Mouse (Mus musculus): ENCODE measurements around the gene Olfr691.
"Not testable (repeated sequence)": the region's sequence is repeated elsewhere in the genome, so short reads cannot be mapped to it uniquely, and the experiment has no call there.

The Olfr691 gene

DNA sequence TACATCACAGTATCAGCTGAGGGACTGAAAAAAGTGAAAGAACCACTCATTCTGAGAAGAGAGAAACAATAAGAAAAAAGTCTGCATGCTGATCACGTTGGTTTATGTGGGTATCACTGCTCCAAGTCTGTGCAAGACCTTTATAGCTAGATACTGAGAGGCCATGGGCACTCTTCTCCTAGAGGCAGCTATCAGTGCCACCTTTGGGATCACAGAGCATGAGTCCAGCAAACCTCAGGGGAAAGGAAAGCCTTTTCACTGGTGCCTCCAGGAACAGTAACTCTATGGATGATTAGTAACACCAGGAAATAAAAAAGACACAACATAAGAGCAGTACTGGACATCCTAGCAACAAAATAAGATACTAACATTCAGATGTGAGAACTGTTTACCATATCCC is at the start of gene Olfr691:
Gene Olfr691, minus strand, starts transcription at position 101 of the 400 bp plus-strand sequence.
- DNase-seq (ENCODE audit: low read depth, low spot score): no peak

DNA sequence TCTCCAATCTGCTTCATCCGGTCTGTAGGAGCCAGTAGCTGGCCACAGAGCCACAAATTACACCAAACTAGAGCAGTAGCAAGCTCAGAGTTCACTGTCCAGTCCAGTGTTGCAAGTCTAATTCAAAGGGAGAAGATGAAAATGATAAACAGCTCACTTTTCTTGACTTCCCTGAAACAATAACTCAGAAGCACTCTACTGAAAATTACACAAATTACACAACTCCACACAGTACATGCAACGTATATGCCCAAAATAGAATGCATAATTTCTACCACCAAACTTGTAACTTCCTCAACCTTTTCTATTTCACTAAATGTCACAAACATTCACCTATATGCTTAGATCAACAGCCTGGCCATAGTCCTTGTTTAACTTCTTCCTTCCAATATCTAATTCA is 48.2 kb upstream of the Olfr691 start:
- DNase-seq (ENCODE audit: low read depth, low spot score): no peak

- no peak for DNase-seq (ENCODE audit: low read depth, low spot score)
Observed at GRCm38 (mm10) chr7:105387696-105388095, 45.6 kb upstream of the Olfr691 start.

GRCm38 (mm10) chr7:105380329-105380728 is 38.3 kb upstream of the Olfr691 start:
- no peak for DNase-seq (ENCODE audit: low read depth, low spot score)

- DNase-seq (ENCODE audit: low read depth, low spot score): no peak
Observed at GRCm38 (mm10) chr7:105374866-105375265, 32.8 kb upstream of the Olfr691 start, which contains the start of gene Gm5901. Gene Gm5901, plus strand, starts transcription at chr7:105375038.

- DNase-seq (ENCODE audit: low read depth, low spot score): no peak
Observed at GRCm38 (mm10) chr7:105373976-105374375, 31.9 kb upstream of the Olfr691 start.

DNA sequence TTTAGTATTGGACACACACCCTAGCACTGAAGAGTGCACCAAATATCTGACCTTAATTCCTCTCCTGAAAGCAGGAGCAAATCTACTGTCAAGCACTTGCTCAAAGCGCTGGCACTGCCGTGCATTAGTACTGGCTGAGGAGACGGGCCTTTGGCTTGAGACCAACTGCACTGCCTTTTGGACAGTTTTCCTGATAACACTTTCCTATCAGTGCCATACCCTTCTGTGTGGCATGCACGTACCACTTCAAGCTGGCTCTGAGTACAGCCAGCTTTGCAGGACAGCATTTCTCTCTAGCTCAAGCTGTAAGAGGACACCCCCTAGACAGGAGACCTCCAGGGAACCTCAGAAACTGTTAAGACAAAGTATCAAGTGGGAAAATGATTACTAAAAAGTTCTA is 31.4 kb upstream of the Olfr691 start:
- DNase-seq (ENCODE audit: low read depth, low spot score): no peak

DNA sequence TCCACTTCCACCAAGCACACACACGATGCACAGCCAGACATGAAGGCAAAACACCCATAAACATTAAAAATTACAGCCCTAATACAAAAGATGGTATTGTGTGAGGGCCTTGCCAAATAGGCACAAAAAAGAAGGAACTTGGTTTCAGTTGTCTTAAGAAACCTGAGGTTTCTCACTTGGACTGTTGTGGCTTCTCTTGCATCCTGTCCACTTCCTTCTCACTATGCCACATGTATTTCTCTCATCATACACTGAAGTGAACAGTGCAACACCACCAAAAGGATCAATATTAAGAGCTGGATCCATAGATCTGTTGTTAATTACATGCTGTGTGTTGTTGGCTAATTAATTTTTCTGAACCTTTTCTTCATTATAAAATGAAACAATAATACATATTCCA is 30.8 kb upstream of the Olfr691 start:
- no peak for DNase-seq (ENCODE audit: low read depth, low spot score)

DNA sequence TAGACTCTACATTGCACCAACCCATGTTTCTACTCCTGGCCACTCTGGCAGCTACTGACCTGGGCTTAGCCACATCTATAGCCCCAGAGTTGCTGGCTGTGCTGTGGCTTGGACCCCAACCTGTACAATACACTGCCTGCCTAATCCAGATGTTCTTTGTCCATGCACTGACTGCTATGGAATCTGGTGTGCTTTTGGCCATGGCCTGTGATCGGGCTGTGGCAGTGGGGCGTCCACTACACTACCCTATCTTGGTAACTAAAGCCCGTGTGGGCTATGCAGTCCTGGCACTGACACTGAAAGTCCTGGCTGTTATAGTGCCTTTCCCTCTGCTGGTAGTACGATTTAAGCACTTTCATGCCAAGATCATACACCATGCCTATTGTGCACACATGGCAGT is 26.5 kb upstream of the Olfr691 start:
- no peak for DNase-seq (ENCODE audit: low read depth, low spot score)

GRCm38 (mm10) chr7:105367930-105368329 is 25.9 kb upstream of the Olfr691 start, which contains the start of gene Olfr692:
Gene Olfr692, plus strand, starts transcription at chr7:105368230.
- DNase-seq (ENCODE audit: low read depth, low spot score): no peak

GRCm38 (mm10) chr7:105367268-105367667 is 25.2 kb upstream of the Olfr691 start:
- DNase-seq (ENCODE audit: low read depth, low spot score): no peak

- DNase-seq (ENCODE audit: low read depth, low spot score): no peak
Observed at GRCm38 (mm10) chr7:105361713-105362112, 19.6 kb upstream of the Olfr691 start.

DNA sequence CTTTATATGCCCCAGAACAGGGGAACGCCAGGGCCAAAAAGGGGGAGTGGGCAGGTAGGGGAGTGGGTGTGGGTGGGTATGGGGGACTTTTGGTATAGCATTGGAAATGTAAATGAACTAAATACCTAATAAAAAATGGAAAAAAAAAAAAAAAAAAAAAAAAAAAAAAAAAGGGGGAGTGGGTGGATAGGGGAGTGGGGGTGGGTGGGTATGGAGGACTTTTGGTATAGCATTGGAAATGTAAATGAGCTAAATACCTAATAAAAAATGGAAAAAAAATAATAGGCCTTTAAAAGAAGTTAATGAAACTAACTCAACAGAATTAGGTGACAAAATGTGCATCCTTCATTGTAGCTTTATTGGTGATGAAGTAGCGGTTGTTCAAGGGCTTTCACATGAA is 14.4 kb upstream of the Olfr691 start:
- DNase-seq (ENCODE audit: low read depth, low spot score): not testable (repeated sequence)

GRCm38 (mm10) chr7:105356064-105356463 is 14.0 kb upstream of the Olfr691 start:
- not testable (repeated sequence) for DNase-seq (ENCODE audit: low read depth, low spot score)

GRCm38 (mm10) chr7:105342752-105343151 is 682 bp upstream of the Olfr691 start:
- DNase-seq (ENCODE audit: low read depth, low spot score): no peak

GRCm38 (mm10) chr7:105334004-105334403 is 8.1 kb downstream of the Olfr691 start, which contains the start of gene Olfr690:
Gene Olfr690, minus strand, starts transcription at chr7:105334104.
- no peak for DNase-seq (ENCODE audit: low read depth, low spot score)

DNA sequence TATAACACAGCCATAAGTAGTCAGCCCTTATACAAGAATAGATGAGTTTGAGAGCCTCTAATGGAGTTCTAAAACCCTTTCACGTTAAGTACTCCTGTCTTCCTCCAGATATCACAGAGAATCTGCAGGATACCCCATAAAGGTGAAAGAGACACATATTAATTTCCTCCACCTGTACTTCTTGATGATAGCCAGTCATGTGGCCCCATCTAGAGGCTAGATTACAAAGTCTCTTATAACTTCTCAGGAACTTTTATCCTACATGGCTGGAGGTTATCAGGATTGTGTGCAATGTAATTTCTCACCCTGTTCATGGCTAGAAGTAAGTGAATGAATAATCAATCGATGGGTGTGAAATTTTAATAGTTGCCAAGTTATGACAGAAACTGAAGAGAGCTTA is 16.8 kb downstream of the Olfr691 start:
- DNase-seq (ENCODE audit: low read depth, low spot score): no peak

DNA sequence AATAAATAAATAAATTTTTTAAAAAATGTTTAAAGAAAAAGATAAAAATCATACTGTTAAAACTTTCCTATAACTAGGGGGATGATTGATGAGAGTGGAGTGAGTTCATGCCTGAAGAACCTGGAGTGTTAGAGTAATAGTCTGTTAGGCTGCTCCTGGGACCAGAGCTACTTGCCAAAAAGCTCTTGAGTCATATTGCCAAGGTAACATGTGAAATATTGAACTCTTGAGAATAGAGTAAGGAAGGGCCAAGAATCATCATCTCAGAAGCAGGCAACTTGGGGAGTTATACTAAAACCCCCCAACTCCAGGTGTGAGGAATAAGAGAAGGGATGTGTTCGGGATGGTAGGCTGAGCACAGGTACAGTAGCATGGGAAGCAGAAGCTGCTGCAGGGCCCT is 31.2 kb downstream of the Olfr691 start, which contains the start of gene Olfr689:
Gene Olfr689, plus strand, starts transcription at position 301 of the 400 bp plus-strand sequence.
- no peak for DNase-seq (ENCODE audit: low read depth, low spot score)

DNA sequence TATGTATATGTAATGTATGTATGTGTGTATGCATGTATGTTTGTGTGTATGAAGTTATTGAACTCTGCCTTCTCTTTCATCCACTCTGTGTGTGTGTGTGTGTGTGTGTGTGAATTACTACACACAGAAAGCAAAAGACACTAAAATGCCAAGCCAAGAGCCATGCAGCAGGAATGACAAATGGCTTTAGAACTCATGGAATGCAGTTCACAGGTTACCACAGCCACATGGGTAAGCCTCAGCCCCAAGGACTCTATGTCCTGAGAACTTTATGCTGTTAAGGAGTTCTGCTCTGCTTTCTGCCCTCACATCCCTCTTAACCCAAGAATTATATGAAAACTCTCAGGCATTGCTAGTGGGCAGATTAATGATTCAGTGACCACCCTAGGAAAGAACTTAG is 52.0 kb downstream of the Olfr691 start:
- DNase-seq (ENCODE audit: low read depth, low spot score): no peak

GRCm38 (mm10) chr7:105287795-105288194 is 54.3 kb downstream of the Olfr691 start, which contains the start of gene Olfr688:
Gene Olfr688, plus strand, starts transcription at chr7:105288095.
- no peak for DNase-seq (ENCODE audit: low read depth, low spot score)

Measured in A20 (cell line).